Mouse (Mus musculus) liver, adult 2 months (tissue): ENCODE measurements at regions not wholly inside any gene's neighbourhood (a gene's known extent, or its start where the extent isn't known, plus 50 kb on each side); places are given as distances from the start of the nearest gene placed in this dataset.

ENCODE experiments used
- CTCF ChIP-seq: fragments of 200-500 bp; IDR thresholded peaks from 2 replicates; pipeline ENCODE4 v1.5.1; 2011; ENCODE audit warnings: low read depth, low read length, control low read depth
- POLR2A ChIP-seq: fragments of 200-500 bp; IDR thresholded peaks from 2 replicates; pipeline ENCODE4 v1.6.1; 2011; ENCODE audit warnings: low read length, control low read depth; ENCODE audit not compliant: insufficient read depth; ENCODE audit errors: extremely low read depth

DNA sequence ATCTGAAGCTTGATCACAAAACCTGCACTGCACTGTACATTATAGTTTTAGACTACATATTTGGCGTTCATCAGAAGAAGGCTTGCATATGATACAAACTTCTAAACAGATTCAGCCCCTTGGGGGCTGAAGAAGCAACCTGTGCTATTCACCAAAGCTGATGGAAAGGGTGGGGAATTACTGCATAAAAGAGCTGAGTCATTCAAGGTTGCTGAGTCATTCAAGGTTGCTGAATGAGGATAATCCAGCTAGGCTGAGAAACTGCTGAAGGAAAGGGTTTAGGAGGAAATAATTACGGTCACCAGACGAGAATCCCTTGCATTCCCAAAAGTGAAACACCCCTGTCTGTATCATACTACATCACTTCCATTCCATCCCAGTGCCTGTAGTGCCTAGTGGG is 679.4 kb downstream of the Slc16a7 start:
- TF ChIP-seq POLR2A = no peak
- TF ChIP-seq CTCF = no peak
